Mouse (Mus musculus): ENCODE results near the gene Rec114. TPM values are rescaled to one million over a fixed set of nuclear protein-coding genes. Genes with fewer than 3 reads are reported as not detected.

Rec114 gene
- polyA plus RNA-seq, 1 experiment from 2014 or later, result 2.2 TPM

- peaks cover 46% of the 10 kb centered on the region for H3K36me3 ChIP-seq
- 80% methylated on average over 9 of the region's 9 CpGs for WGBS
- no peaks in the 10 kb centered on the region for H3K9me3 ChIP-seq
- H3K4me2 ChIP-seq, result no peak overlapping the region
- no peaks in the 10 kb centered on the region for H3K4me1 ChIP-seq
- no peak overlapping the region for H3K27ac ChIP-seq
- ATAC-seq (ENCODE audit: insufficient number of reproducible peaks, low FRiP score, low TSS enrichment, low read depth), result no peak
- H3K9ac ChIP-seq, result no peak overlapping the region
- H3K4me3 ChIP-seq, result no peak overlapping the region
- no peaks in the 10 kb centered on the region for H3K27me3 ChIP-seq
These were observed 83.8 kb downstream of the Rec114 start for GRCm38 (mm10) chr9:58659989-58660388.

GRCm38 (mm10) chr9:58659331-58659730 is 84.4 kb downstream of the Rec114 start:
- no peak for ATAC-seq (ENCODE audit: insufficient number of reproducible peaks, low FRiP score, low TSS enrichment, low read depth)
- WGBS, result 75% methylated on average over 3 of the region's 3 CpGs
- no peak overlapping the region for H3K27ac ChIP-seq

DNA sequence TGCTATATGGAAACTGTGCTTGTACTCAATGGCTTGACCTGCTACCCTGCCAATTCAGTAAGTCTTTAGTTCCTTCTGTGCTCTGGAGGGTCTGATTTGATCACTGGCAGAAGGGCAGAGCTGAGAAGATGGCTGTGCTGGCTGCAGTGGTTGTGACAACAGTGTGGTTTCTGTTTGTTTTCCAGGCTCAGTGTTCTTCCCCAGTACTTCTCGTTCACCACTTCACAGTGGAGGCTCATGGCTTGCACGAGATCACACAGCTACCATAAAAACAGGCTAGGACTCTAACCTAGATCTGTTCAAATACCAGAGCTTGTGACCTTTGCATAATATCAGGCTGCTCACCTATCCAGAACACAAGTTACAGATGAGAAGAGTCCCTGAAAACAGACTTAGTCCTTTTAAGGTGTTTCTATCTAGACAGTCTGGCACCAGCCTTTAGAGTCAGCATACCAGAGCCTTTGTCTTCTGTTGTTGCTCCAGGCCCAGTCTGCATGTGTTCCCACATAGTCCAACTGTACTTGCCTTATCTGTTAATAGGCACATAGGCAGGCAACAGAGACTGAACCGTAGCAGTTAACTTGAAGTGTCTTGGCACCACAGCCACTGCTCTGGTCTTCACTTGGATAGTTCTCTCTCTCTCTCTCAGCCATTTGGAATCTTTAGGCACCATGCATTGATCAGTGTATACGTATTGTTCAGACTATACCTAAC is 85.0 kb downstream of the Rec114 start:
- no peaks in the 10 kb centered on the region for H3K27me3 ChIP-seq
- H3K27ac ChIP-seq, result no peak overlapping the region
- H3K4me3 ChIP-seq, result no peak overlapping the region
- no peak overlapping the region for H3K4me2 ChIP-seq
- 83% methylated on average over 4 of the region's 4 CpGs for WGBS
- no peaks in the 10 kb centered on the region for H3K9me3 ChIP-seq
- no peak for ATAC-seq (ENCODE audit: insufficient number of reproducible peaks, low FRiP score, low TSS enrichment, low read depth)
- H3K36me3 ChIP-seq, result peaks cover 46% of the 10 kb centered on the region
- H3K4me1 ChIP-seq, result no peaks in the 10 kb centered on the region
- H3K9ac ChIP-seq, result no peak overlapping the region

More at GRCm38 (mm10) chr9:58659331-58659730, 84.4 kb downstream of the Rec114 start:
- Histone ChIP-seq H3K9ac (no peak overlapping the region), H3K4me1 (no peaks in the 10 kb centered on the region), H3K4me3 (no peak overlapping the region), H3K36me3 (peaks cover 46% of the 10 kb centered on the region), H3K9me3 (no peaks in the 10 kb centered on the region), H3K4me2 (no peak overlapping the region), H3K27me3 (no peaks in the 10 kb centered on the region)

DNA sequence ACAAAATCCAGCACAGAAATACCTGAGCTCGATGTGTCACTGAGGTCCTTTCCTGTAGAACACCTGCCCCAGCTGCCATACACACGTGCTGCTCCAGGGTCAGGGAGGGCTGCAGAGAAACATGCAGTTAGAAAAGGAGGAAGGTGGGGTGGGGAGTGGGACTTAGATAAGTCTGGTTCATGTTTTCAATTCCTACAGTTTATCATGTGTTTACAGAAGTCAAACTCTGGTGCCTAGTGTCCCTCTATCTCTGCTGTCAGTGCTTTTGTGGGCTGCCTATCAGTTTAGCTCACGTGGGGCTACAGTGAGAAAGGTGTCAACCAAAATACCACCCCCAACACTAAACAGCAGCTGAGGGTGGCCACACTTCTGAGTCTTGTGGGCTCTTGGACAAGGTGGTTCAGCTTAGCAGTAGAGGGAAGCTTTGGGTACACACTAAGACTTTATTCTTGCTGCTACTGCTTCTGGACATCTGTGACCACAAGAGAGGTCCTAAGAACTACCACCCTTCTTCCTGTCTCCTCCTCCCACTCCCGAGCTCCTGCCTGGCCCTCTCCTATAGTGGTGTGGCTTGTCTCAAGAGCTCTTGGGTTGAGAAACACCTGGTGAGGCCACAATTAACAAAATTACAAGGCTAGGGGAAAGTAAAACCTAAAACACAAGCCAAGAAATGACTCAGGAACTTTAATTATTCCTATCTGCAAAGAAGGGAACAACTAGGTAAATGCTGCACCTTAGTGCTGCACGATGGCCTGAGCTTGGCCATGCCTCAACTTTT is 85.8 kb downstream of the Rec114 start:
- Histone ChIP-seq H3K4me3 (no peak overlapping the region), H3K4me2 (no peak overlapping the region), H3K9ac (no peak overlapping the region), H3K9me3 (no peaks in the 10 kb centered on the region), H3K27ac (no peak overlapping the region), H3K27me3 (no peaks in the 10 kb centered on the region), H3K36me3 (peaks cover 46% of the 10 kb centered on the region), H3K4me1 (no peaks in the 10 kb centered on the region)
- 75% methylated on average over 5 of the region's 5 CpGs for WGBS
- ATAC-seq (ENCODE audit: insufficient number of reproducible peaks, low FRiP score, low TSS enrichment, low read depth), result no peak

DNA sequence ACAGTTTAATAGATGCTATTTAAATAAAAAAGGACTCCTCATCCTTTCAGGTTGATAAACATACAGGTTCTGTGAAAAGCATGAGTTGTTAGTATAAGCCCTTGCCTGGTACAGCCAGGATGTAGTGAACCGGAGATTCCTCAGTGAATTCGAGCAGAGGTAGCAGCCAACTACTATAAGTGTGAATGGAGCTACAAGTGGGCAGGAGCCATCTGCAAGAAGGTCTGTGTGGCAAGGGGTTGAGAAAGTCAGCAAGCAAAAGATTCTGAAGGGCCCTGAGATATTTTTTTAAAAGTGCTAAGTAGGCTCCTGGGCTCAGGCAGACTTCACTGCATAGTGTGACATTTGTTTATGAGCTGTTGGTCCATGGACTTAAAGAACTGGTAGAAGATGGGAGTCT is 86.9 kb downstream of the Rec114 start:
- H3K4me2 ChIP-seq, result no peak overlapping the region
- 91% methylated on average over 2 of the region's 2 CpGs for WGBS
- no peaks in the 10 kb centered on the region for H3K27me3 ChIP-seq
- no peak overlapping the region for H3K9ac ChIP-seq
- peaks cover 37% of the 10 kb centered on the region for H3K36me3 ChIP-seq
- no peak overlapping the region for H3K4me3 ChIP-seq
- no peaks in the 10 kb centered on the region for H3K9me3 ChIP-seq
- H3K27ac ChIP-seq, result no peak overlapping the region
- no peak for ATAC-seq (ENCODE audit: insufficient number of reproducible peaks, low FRiP score, low TSS enrichment, low read depth)
- H3K4me1 ChIP-seq, result no peaks in the 10 kb centered on the region

GRCm38 (mm10) chr9:58656396-58656795 is 87.4 kb downstream of the Rec114 start:
- no peak overlapping the region for H3K9ac ChIP-seq
- H3K4me3 ChIP-seq, result no peak overlapping the region
- no peaks in the 10 kb centered on the region for H3K27me3 ChIP-seq
- no peaks in the 10 kb centered on the region for H3K4me1 ChIP-seq
- H3K9me3 ChIP-seq, result no peaks in the 10 kb centered on the region
- WGBS, result 65% methylated on average over 2 of the region's 2 CpGs
- H3K27ac ChIP-seq, result no peak overlapping the region
- H3K36me3 ChIP-seq, result peaks cover 35% of the 10 kb centered on the region
- no peak for ATAC-seq (ENCODE audit: insufficient number of reproducible peaks, low FRiP score, low TSS enrichment, low read depth)
- H3K4me2 ChIP-seq, result no peak overlapping the region

DNA sequence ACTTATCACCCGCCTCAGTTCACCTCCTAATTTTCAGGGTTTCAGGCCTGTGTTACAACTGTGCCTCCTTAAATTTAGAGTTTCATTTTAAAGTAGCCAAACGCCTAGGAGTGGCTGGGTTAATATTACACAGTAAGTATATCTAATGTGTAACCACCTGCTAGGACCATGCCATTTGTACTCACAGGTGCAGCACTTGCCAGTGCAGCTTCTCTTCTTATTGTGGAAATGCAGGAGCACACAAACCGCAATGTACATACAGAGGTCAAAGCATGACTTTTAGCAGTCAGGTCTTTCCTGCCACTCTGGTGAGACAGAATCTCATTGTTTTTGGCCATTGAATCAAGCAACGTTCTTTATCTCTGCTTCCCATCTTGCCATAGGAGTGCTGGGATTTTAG is 89.3 kb downstream of the Rec114 start:
- Histone ChIP-seq H3K4me2 (no peak overlapping the region), H3K27ac (no peak overlapping the region), H3K4me3 (no peak overlapping the region), H3K36me3 (peaks cover 29% of the 10 kb centered on the region), H3K4me1 (no peaks in the 10 kb centered on the region), H3K27me3 (no peaks in the 10 kb centered on the region), H3K9ac (no peak overlapping the region), H3K9me3 (no peaks in the 10 kb centered on the region)
- 79% methylated on average over 4 of the region's 4 CpGs for WGBS
- no peak for ATAC-seq (ENCODE audit: insufficient number of reproducible peaks, low FRiP score, low TSS enrichment, low read depth)

- no peak for ATAC-seq (ENCODE audit: insufficient number of reproducible peaks, low FRiP score, low TSS enrichment, low read depth)
- Histone ChIP-seq H3K4me1 (no peaks in the 10 kb centered on the region), H3K9me3 (no peaks in the 10 kb centered on the region), H3K27ac (no peak overlapping the region), H3K27me3 (no peaks in the 10 kb centered on the region), H3K4me3 (no peak overlapping the region), H3K4me2 (no peak overlapping the region), H3K9ac (no peak overlapping the region), H3K36me3 (peaks cover 9% of the 10 kb centered on the region)
- WGBS, result 54% methylated on average over 4 of the region's 4 CpGs
These were observed 91.8 kb downstream of the Rec114 start for GRCm38 (mm10) chr9:58651993-58652392.

DNA sequence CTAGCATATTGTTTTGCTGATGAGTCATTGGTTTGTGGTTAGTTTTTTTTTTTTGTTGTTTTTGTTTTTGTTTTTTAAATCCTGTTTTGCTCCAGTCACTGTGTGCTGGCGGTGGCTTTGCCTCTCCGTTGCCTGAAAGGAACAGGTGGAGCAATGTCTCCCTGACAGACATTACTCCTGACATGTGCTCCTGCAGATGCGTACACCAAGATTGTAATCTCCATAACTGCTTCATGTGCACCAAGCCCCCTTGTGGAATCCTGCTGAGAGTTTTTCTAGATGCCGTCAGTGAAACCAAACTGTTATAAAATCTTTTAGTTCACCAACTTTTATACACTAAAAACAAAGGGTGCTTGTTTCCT is 94.5 kb downstream of the Rec114 start:
- H3K27ac ChIP-seq, result no peak overlapping the region
- no peaks in the 10 kb centered on the region for H3K27me3 ChIP-seq
- H3K36me3 ChIP-seq, result peaks cover 7% of the 10 kb centered on the region
- H3K4me2 ChIP-seq, result no peak overlapping the region
- H3K9me3 ChIP-seq, result no peaks in the 10 kb centered on the region
- no peak for ATAC-seq (ENCODE audit: insufficient number of reproducible peaks, low FRiP score, low TSS enrichment, low read depth)
- H3K9ac ChIP-seq, result no peak overlapping the region
- H3K4me3 ChIP-seq, result no peak overlapping the region
- no peaks in the 10 kb centered on the region for H3K4me1 ChIP-seq
- WGBS, result 49% methylated on average over 4 of the region's 4 CpGs

DNA sequence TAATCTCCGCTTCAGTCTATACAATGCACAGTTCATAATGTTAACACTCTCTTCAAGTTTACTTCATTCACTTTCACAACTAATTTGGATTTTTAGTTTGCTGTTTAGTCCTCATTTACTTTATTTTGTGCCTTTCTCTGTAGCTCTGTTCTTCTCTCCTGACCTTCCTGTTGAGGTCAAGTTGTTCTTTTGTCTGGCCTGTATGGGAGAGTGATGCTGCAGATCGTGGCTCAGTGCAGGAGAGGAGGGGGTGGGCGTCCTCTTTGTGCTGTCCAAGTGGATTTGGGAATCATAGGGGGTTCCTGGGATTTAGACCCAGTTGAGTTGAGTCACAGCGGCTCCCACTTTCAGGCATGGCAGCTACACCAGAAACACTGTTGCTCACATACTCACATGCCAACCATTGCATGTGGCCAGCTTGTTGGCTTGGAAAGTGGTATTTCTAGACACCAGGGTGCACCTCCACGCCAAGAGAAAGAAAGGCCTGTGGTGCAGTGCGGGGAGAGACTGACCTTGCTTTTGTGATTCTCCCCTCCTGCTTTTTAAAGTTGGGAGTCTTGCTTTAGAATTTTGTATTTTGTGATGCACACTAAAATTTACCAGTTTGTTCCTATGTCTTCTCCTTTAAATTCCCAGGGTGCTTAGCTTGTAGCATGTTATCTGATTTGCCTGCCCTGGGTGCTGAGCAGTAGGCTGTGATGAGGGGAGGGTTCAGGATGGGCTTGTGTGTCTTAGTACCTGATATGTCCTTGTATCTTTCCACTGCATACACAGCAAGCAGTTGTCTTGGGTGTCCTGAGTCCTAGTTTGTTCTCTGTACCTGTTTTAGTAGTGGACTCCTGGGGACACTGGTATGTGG is 95.1 kb downstream of the Rec114 start:
- no peaks in the 10 kb centered on the region for H3K9me3 ChIP-seq
- no peaks in the 10 kb centered on the region for H3K4me1 ChIP-seq
- H3K9ac ChIP-seq, result no peak overlapping the region
- H3K27ac ChIP-seq, result no peak overlapping the region
- H3K36me3 ChIP-seq, result peaks cover 7% of the 10 kb centered on the region
- no peaks in the 10 kb centered on the region for H3K27me3 ChIP-seq
- WGBS, result 87% methylated on average over 6 of the region's 6 CpGs
- no peak overlapping the region for H3K4me3 ChIP-seq
- ATAC-seq (ENCODE audit: insufficient number of reproducible peaks, low FRiP score, low TSS enrichment, low read depth), result no peak
- no peak overlapping the region for H3K4me2 ChIP-seq

- Histone ChIP-seq H3K4me3 (no peak overlapping the region), H3K27ac (no peak overlapping the region), H3K36me3 (peaks cover 8% of the 10 kb centered on the region; the same call in 1 of the 2 replicates), H3K4me1 (no peaks in the 10 kb centered on the region), H3K27me3 (no peaks in the 10 kb centered on the region), H3K9ac (no peak overlapping the region), H3K4me2 (no peak overlapping the region), H3K9me3 (no peaks in the 10 kb centered on the region)
- WGBS, result 49% methylated on average over 2 of the region's 2 CpGs
- no peak for ATAC-seq (ENCODE audit: insufficient number of reproducible peaks, low FRiP score, low TSS enrichment, low read depth)
These were observed 113.3 kb downstream of the Rec114 start for GRCm38 (mm10) chr9:58630441-58630840.

DNA sequence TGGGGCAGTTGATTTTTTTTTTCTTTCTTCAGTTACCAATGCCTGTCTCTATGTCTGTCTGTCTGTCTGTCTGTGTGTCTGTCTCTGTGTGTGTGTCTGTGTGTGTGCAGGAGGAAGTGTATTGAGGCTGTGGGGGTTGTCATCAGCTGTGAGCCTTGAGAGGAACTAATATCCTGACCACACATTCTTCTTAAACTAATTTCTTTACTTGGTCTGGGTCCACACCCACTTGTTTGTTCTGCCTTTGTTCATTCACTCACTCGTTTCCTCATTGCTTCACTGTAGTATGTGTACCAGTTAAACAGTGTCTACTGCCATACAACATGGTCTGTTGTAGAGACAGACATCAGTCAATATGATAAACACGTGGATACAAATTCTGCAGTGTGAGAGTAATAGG is 116.6 kb downstream of the Rec114 start:
- no peaks in the 10 kb centered on the region for H3K9me3 ChIP-seq
- H3K9ac ChIP-seq, result no peak overlapping the region
- H3K4me1 ChIP-seq, result no peaks in the 10 kb centered on the region
- H3K4me3 ChIP-seq, result no peak overlapping the region
- H3K27me3 ChIP-seq, result no peaks in the 10 kb centered on the region
- H3K27ac ChIP-seq, result no peak overlapping the region
- peaks cover 11% of the 10 kb centered on the region; the same call in 1 of the 2 replicates for H3K36me3 ChIP-seq
- no peak overlapping the region for H3K4me2 ChIP-seq
- WGBS, result 80% methylated on average over 2 of the region's 2 CpGs
- no peak for ATAC-seq (ENCODE audit: insufficient number of reproducible peaks, low FRiP score, low TSS enrichment, low read depth)

Measured in limb, embryonic 15.5 days (tissue).